Comparison of ENCODE assay signal across 27 mouse cellular contexts in the genomic region with DNA sequence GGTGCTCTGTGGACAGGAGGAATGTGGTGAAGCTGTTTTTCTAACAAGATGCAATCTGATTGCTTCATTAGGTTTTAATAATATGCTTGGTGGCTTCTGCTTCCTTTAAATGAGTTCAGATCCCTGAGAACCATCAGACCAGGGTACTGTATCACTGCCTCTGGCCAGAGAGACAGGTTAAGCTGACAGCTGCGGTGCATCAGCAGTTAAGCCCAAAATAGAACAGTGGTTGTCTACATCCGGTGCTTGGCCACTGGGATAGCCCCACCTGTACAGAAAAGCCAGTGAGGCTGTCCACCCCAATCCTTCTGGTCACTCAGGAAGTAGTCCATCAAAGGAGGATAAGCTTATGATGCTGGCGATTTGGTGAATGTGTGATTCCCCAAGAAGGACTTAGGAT.
A peak's percentile ranks its signal among the peaks of the same experiment; 100 is the strongest.
DNase-seq lines count a peak whose midpoint lies in the region; ATAC-seq and TF ChIP-seq lines count a peak whose summit lies in the region.
"Had no signal": no experiment of that assay in that cellular context is flagged by ENCODE, and none has a peak within 500 bp of the region (broad histone marks: within the 10 kb centered on the region; RNA-seq: fewer than 3 reads in every experiment).

No protein-coding gene starts in this region.

- no peak overlapping the region for H3K4me2 ChIP-seq in heart, embryonic 11.5 days
- H3K4me2 ChIP-seq in heart, embryonic 14.5 days (ENCODE audit: low read length) = 0 out of 2 replicates have a peak overlapping the region, but pooled peaks have one; percentile 1
- H3K4me2 ChIP-seq in kidney, embryonic 15.5 days = no peak overlapping the region
- H3K4me2 ChIP-seq: forebrain, embryonic 13.5 days; hindbrain, embryonic 14.5 days had no signal

- no peaks in the 10 kb centered on the region for H3K9me3 ChIP-seq in heart, embryonic 11.5 days (replicated peaks; ENCODE audit: control insufficient read depth, low read length)
- H3K9me3 ChIP-seq in heart, embryonic 14.5 days (ENCODE audit: control insufficient read depth, low read length) = no peaks in the 10 kb centered on the region
- no peaks in the 10 kb centered on the region for H3K9me3 ChIP-seq in kidney, embryonic 15.5 days (replicated peaks)
- H3K9me3 ChIP-seq: forebrain, embryonic 10.5 days; forebrain, embryonic 13.5 days had no signal

- intact Hi-C loops in heart, postnatal 25 days (cut with DNase I) = no loop called here

- H3K27ac ChIP-seq in heart, embryonic 11.5 days (ENCODE audit: low read depth, low read length) = 0 out of 2 replicates have a peak overlapping the region, but pooled peaks have one; percentile 4
- H3K27ac ChIP-seq in heart, embryonic 14.5 days (replicated peaks in 1 of 2; ENCODE audit: control insufficient read depth in 1 of 2, insufficient read depth in 1 of 2, low read depth in 2 of 2, low read length in 2 of 2) = peak overlapping the region in 1 of 2 experiments; percentile 25; a peak in 1 of 4 replicates
- H3K27ac ChIP-seq in kidney, embryonic 15.5 days = no peak overlapping the region
- H3K27ac ChIP-seq in kidney, adult 2 months (ENCODE audit: insufficient read depth, low read depth, low read length) = no peak overlapping the region
- H3K27ac ChIP-seq: forebrain, embryonic 10.5 days; forebrain, embryonic 13.5 days; hindbrain, embryonic 14.5 days; hindbrain, postnatal 0 days had no signal

- WGBS in heart, embryonic 11.5 days (ENCODE audit: insufficient replicate concordance) = 42% methylated on average over 3 of the region's 3 CpGs
- WGBS in heart, embryonic 14.5 days = 20% methylated on average over 3 of the region's 3 CpGs
- 41% methylated on average over 3 of the region's 3 CpGs for WGBS in kidney, embryonic 15.5 days
- WGBS in kidney, adult 2 months = 34% methylated on average over 3 of the region's 3 CpGs

- H3K9ac ChIP-seq in heart, embryonic 11.5 days (ENCODE audit: low read depth, low read length) = no peak overlapping the region
- H3K9ac ChIP-seq in heart, embryonic 14.5 days (ENCODE audit: low read length) = no peak overlapping the region
- no peak overlapping the region for H3K9ac ChIP-seq in kidney, embryonic 15.5 days
- H3K9ac ChIP-seq: forebrain, embryonic 13.5 days; hindbrain, embryonic 14.5 days had no signal

- DNase-seq in heart, postnatal 25 days (ENCODE audit: low spot score) = no peak
- DNase-seq in heart, adult 18-20 months = no peak
- no peak for DNase-seq in kidney, adult 2 months
- DNase-seq in kidney, postnatal 4 days = peak; percentile 21 to 36
- DNase-seq in kidney, adult 11 months = no peak
- DNase-seq: adrenal gland, postnatal 10 days; adrenal gland, postnatal 36 days; B cell, adult 2 months; cerebellum, adult 18-20 months; cerebellum, adult 9-10 months; cerebellum, postnatal 14 days; gastrocnemius, postnatal 10 days; gastrocnemius, postnatal 36 days; heart, postnatal 14 days had no signal

- peaks cover 20% of the 10 kb centered on the region for H3K4me1 ChIP-seq in heart, embryonic 11.5 days (ENCODE audit: control insufficient read depth, insufficient read depth, low read length)
- H3K4me1 ChIP-seq in heart, embryonic 14.5 days (ENCODE audit: control insufficient read depth in 2 of 2, insufficient read depth in 2 of 2, low read length in 2 of 2) = peaks cover 11 to 25% of the 10 kb centered on the region in 2 experiments
- peaks cover 12% of the 10 kb centered on the region; the same call in 1 of the 2 replicates for H3K4me1 ChIP-seq in kidney, embryonic 15.5 days
- H3K4me1 ChIP-seq in kidney, adult 2 months (ENCODE audit: control insufficient read depth, insufficient read depth, low read length) = no peaks in the 10 kb centered on the region
- H3K4me1 ChIP-seq: forebrain, embryonic 10.5 days; forebrain, embryonic 13.5 days had no signal

- no peaks in the 10 kb centered on the region for H3K36me3 ChIP-seq in heart, embryonic 11.5 days (ENCODE audit: control insufficient read depth, insufficient read depth, low read length)
- no peaks in the 10 kb centered on the region for H3K36me3 ChIP-seq in heart, embryonic 14.5 days (ENCODE audit: control insufficient read depth, insufficient read depth, low read length)
- no peaks in the 10 kb centered on the region for H3K36me3 ChIP-seq in kidney, embryonic 15.5 days
- H3K36me3 ChIP-seq in kidney, adult 2 months (ENCODE audit: control insufficient read depth, insufficient read depth, low read length) = no peaks in the 10 kb centered on the region
- H3K36me3 ChIP-seq: forebrain, embryonic 10.5 days; G1E had no signal

- no peak for TF ChIP-seq POLR2A in kidney, adult 2 months (IDR thresholded peaks at IDR 0.05; ENCODE audit: low read depth, low read length)

- H3K4me3 ChIP-seq in heart, embryonic 11.5 days (ENCODE audit: low read depth, low read length) = no peak overlapping the region
- no peak overlapping the region for H3K4me3 ChIP-seq in heart, embryonic 14.5 days (ENCODE audit: control insufficient read depth in 1 of 2, insufficient read depth in 1 of 2, low read depth in 1 of 2, low read length in 2 of 2)
- no peak overlapping the region for H3K4me3 ChIP-seq in kidney, embryonic 15.5 days (replicated peaks)
- H3K4me3 ChIP-seq in kidney, adult 2 months (ENCODE audit: insufficient read depth, low read depth, low read length) = no peak overlapping the region
- H3K4me3 ChIP-seq: forebrain, embryonic 10.5 days; forebrain, embryonic 13.5 days had no signal

- H3K27me3 ChIP-seq in heart, embryonic 11.5 days (ENCODE audit: control insufficient read depth, insufficient read depth, low read length) = no peaks in the 10 kb centered on the region
- no peaks in the 10 kb centered on the region for H3K27me3 ChIP-seq in heart, embryonic 14.5 days (ENCODE audit: control insufficient read depth, insufficient read depth, low read length)
- H3K27me3 ChIP-seq in kidney, embryonic 15.5 days = no peaks in the 10 kb centered on the region
- H3K27me3 ChIP-seq in kidney, adult 2 months (replicated peaks; ENCODE audit: control insufficient read depth, insufficient read depth, low read length) = no peaks in the 10 kb centered on the region
- H3K27me3 ChIP-seq: CH12.LX; forebrain, embryonic 13.5 days; Patski had no signal

- TF ChIP-seq CTCF in kidney, adult 2 months (conservative IDR thresholded peaks at IDR 0.05; ENCODE audit: insufficient read depth, insufficient read length, low read depth, low read length) = no peak

- no peak for ATAC-seq in heart, embryonic 11.5 days (replicated peaks; ENCODE audit: insufficient number of reproducible peaks, low FRiP score, low TSS enrichment)
- ATAC-seq in heart, embryonic 14.5 days (ENCODE audit: insufficient number of reproducible peaks, insufficient read depth, low FRiP score, low read depth) = no peak
- ATAC-seq in kidney, embryonic 15.5 days (replicated peaks; ENCODE audit: low FRiP score) = peak; percentile 67; the same call in 1 of the 2 replicates
- ATAC-seq: forebrain, embryonic 13.5 days; forebrain, embryonic 16.5 days; hindbrain, postnatal 0 days; inflammation-experienced regulatory T-cells, adult 6 months; intestine, embryonic 16.5 days; Patski had no signal

Comparison
In these comparisons a context has a peak if more than half of its experiments do, and no peak if none do; other contexts are left out.
1. DNase-seq: peak in kidney, postnatal 4 days (2 of 2); none in heart, postnatal 25 days (single experiment), heart, adult 18-20 months (0 of 2), kidney, adult 2 months (single experiment) and kidney, adult 11 months (single experiment).